Mouse (Mus musculus): ENCODE results near the gene Rgs3. TPM values are rescaled to one million over a fixed set of nuclear protein-coding genes. Genes with fewer than 3 reads are reported as not detected.

Gene Rgs3
- polyA plus RNA-seq, 1 experiment from 2014 or later = 42.0 TPM

DNA sequence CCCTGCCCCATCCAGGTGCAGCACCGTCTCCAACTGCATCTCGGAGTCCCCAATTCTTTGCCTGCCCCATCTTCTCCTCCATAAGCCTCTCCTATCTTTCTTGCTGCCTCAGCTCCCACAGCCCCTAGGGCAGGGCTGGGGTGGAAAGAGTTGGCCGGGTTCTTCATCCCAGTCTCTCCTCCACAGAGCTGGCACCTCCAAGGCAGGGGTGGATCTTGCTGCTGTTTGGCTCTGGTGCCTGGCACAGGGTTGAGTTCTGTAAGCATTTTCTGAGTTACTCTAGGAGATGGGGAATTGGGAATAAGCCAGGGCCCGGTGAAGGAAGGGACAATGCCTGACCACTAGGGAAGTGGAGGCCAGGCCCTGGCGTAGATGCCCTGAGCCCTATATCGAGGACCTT is 123.5 kb downstream of the Rgs3 start:
- H3K27ac ChIP-seq (ENCODE audit: low read depth, low read length) = no peak overlapping the region
- no peaks in the 10 kb centered on the region for H3K9me3 ChIP-seq (ENCODE audit: control insufficient read depth, low read length)
- H3K4me1 ChIP-seq (ENCODE audit: control insufficient read depth, insufficient read depth, low read length) = 0 out of 2 replicates have a peak, but pooled peaks cover 3% of the 10 kb centered on the region
- H3K36me3 ChIP-seq (ENCODE audit: control insufficient read depth, insufficient read depth, low read length) = peaks cover 15% of the 10 kb centered on the region
- no peak overlapping the region for H3K9ac ChIP-seq (ENCODE audit: low read depth, low read length)
- ATAC-seq (ENCODE audit: low FRiP score, low TSS enrichment) = no peak
- H3K4me3 ChIP-seq (ENCODE audit: low read length) = no peak overlapping the region
- no peak overlapping the region for H3K4me2 ChIP-seq (replicated peaks; ENCODE audit: low read depth, low read length)
- 92% methylated on average over 6 of the region's 6 CpGs for WGBS
- H3K27me3 ChIP-seq (ENCODE audit: control insufficient read depth, insufficient read depth, low read length) = no peaks in the 10 kb centered on the region

DNA sequence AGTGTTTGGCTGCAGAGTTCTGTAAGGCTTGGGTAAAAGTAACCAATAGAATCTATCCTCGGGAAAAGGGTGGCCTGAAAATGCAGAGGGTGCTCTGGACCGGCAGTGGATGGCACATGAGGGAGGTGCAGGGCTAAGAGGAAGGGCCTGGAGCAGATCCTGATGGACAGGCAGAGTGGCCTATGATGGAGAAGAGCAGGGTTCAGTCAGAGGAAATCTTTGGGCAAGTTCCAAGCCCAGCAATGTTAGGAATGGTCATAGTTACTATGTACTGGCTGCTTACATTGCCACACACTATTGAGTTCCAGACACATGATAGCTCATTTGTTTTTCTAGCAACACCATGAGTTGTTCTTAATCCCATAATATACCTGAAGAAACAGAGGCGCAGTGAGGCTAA is 124.7 kb downstream of the Rgs3 start:
- 81% methylated on average over 3 of the region's 3 CpGs for WGBS
- no peaks in the 10 kb centered on the region for H3K9me3 ChIP-seq (ENCODE audit: control insufficient read depth, low read length)
- no peak for ATAC-seq (ENCODE audit: low FRiP score, low TSS enrichment)
- H3K27ac ChIP-seq (ENCODE audit: low read depth, low read length) = no peak overlapping the region
- H3K4me3 ChIP-seq (ENCODE audit: low read length) = no peak overlapping the region
- no peaks in the 10 kb centered on the region for H3K27me3 ChIP-seq (ENCODE audit: control insufficient read depth, insufficient read depth, low read length)
- 0 out of 2 replicates have a peak, but pooled peaks cover 3% of the 10 kb centered on the region for H3K4me1 ChIP-seq (ENCODE audit: control insufficient read depth, insufficient read depth, low read length)
- no peak overlapping the region for H3K9ac ChIP-seq (ENCODE audit: low read depth, low read length)
- peaks cover 13% of the 10 kb centered on the region for H3K36me3 ChIP-seq (ENCODE audit: control insufficient read depth, insufficient read depth, low read length)
- H3K4me2 ChIP-seq (replicated peaks; ENCODE audit: low read depth, low read length) = no peak overlapping the region

DNA sequence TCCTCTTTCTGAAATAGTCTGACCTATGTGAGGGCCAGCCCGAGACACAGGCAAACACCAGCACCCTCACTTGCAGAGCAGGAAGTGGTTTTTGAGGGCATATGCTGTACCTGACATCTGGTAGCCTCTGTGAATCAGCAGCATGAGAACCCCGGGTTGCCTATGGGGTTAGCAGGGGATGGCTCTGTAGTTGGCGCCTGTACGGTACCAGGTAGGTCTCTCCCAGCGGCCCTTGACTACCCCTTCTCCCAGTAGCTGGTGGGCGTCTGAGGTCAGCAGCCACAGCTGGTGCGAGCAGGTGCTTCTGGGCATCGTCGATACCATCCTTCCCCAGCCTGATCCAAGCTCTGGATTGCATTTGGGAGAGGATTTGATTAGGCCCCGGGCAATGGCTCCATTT is 125.6 kb downstream of the Rgs3 start:
- H3K4me2 ChIP-seq (replicated peaks; ENCODE audit: low read depth, low read length) = no peak overlapping the region
- 74% methylated on average over 10 of the region's 10 CpGs for WGBS
- no peak for ATAC-seq (ENCODE audit: low FRiP score, low TSS enrichment)
- no peaks in the 10 kb centered on the region for H3K9me3 ChIP-seq (ENCODE audit: control insufficient read depth, low read length)
- H3K27me3 ChIP-seq (ENCODE audit: control insufficient read depth, insufficient read depth, low read length) = no peaks in the 10 kb centered on the region
- H3K36me3 ChIP-seq (ENCODE audit: control insufficient read depth, insufficient read depth, low read length) = peaks cover 12% of the 10 kb centered on the region
- H3K27ac ChIP-seq (ENCODE audit: low read depth, low read length) = no peak overlapping the region
- no peak overlapping the region for H3K4me3 ChIP-seq (ENCODE audit: low read length)
- no peak overlapping the region for H3K9ac ChIP-seq (ENCODE audit: low read depth, low read length)
- 0 out of 2 replicates have a peak, but pooled peaks cover 3% of the 10 kb centered on the region for H3K4me1 ChIP-seq (ENCODE audit: control insufficient read depth, insufficient read depth, low read length)

DNA sequence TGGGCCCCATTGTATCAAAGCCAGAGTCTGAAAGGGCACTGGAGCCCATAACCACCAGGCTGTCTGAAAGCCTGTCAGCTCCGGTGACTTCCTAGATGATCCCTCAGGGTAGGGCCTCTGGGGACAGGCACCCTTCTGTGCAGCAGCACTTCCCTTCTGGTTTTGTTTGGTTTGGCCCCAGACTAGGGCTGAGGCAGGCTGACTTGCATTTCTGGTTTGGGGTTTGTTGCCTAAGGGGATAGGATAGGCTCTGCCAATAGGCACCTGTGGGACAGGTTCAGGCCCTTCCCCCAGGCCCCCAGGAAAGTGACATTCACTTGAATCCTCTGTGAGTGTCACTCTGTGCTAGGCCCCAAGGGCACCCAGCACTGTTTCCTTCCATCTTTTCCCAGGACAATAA is 127.1 kb downstream of the Rgs3 start:
- H3K9me3 ChIP-seq (ENCODE audit: control insufficient read depth, low read length) = no peaks in the 10 kb centered on the region
- WGBS = 21% methylated on average over 1 of the region's 1 CpGs
- H3K4me3 ChIP-seq (ENCODE audit: low read length) = no peak overlapping the region
- peaks cover 16% of the 10 kb centered on the region; the same call in 1 of the 2 replicates for H3K36me3 ChIP-seq (ENCODE audit: control insufficient read depth, insufficient read depth, low read length)
- H3K4me2 ChIP-seq (replicated peaks; ENCODE audit: low read depth, low read length) = no peak overlapping the region
- H3K9ac ChIP-seq (ENCODE audit: low read depth, low read length) = no peak overlapping the region
- H3K4me1 ChIP-seq (ENCODE audit: control insufficient read depth, insufficient read depth, low read length) = 0 out of 2 replicates have a peak, but pooled peaks cover 3% of the 10 kb centered on the region
- H3K27me3 ChIP-seq (ENCODE audit: control insufficient read depth, insufficient read depth, low read length) = no peaks in the 10 kb centered on the region
- no peak overlapping the region for H3K27ac ChIP-seq (ENCODE audit: low read depth, low read length)
- ATAC-seq (ENCODE audit: low FRiP score, low TSS enrichment) = no peak; the same call in 1 of the 2 replicates

DNA sequence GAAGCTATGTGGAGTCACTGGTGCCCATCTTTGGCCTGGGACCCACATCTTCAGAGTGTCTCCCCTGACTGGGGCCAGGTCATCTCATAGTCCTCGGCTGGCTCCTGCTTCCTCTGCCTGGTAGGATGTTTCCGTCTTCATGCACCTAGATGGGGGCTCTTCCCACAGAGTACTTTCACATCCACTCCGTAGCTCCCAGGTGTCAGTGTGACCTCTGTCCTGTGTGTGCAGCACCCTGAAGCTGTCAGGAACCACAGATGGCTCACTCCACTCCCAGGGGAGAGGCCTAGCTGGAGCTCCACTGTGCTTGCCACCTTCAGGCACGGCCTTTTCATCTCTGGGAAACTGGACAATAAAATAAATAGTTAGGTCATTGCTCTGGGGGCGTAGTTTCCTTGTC is 128.5 kb downstream of the Rgs3 start:
- Histone ChIP-seq H3K36me3 (ENCODE audit: control insufficient read depth, insufficient read depth, low read length) (peaks cover 23% of the 10 kb centered on the region; the same call in 1 of the 2 replicates), H3K4me2 (replicated peaks; ENCODE audit: low read depth, low read length) (no peak overlapping the region), H3K9ac (ENCODE audit: low read depth, low read length) (no peak overlapping the region), H3K27ac (ENCODE audit: low read depth, low read length) (no peak overlapping the region), H3K27me3 (ENCODE audit: control insufficient read depth, insufficient read depth, low read length) (no peaks in the 10 kb centered on the region), H3K4me3 (ENCODE audit: low read length) (no peak overlapping the region), H3K9me3 (ENCODE audit: control insufficient read depth, low read length) (no peaks in the 10 kb centered on the region), H3K4me1 (ENCODE audit: control insufficient read depth, insufficient read depth, low read length) (no peaks in the 10 kb centered on the region)
- WGBS = 71% methylated on average over 5 of the region's 5 CpGs
- no peak for ATAC-seq (ENCODE audit: low FRiP score, low TSS enrichment)

DNA sequence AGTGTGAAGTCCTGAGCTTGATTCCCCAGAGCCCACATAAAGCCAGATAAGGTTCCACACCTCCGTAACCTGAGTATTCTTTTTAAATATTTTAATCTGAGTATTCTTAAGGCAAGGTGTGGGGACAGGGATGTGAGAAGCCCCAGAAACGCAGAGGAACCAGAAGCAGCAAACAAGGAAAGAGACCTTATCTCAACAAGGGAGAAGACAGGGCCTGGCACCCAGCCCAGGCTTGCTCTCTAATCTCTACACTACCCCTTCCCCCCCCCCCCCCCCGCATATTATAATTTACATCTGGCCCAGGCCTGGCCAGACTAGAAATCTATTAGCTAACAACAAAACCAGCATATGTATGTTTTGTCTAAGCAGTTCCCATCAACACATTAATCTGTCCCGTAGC is 131.3 kb downstream of the Rgs3 start:
- no peak overlapping the region for H3K9ac ChIP-seq (ENCODE audit: low read depth, low read length)
- H3K27ac ChIP-seq (ENCODE audit: low read depth, low read length) = no peak overlapping the region
- WGBS = 83% methylated on average over 3 of the region's 4 CpGs
- peaks cover 36% of the 10 kb centered on the region; the same call in 1 of the 2 replicates for H3K36me3 ChIP-seq (ENCODE audit: control insufficient read depth, insufficient read depth, low read length)
- no peaks in the 10 kb centered on the region for H3K4me1 ChIP-seq (ENCODE audit: control insufficient read depth, insufficient read depth, low read length)
- no peaks in the 10 kb centered on the region for H3K27me3 ChIP-seq (ENCODE audit: control insufficient read depth, insufficient read depth, low read length)
- H3K4me2 ChIP-seq (replicated peaks; ENCODE audit: low read depth, low read length) = no peak overlapping the region
- ATAC-seq (ENCODE audit: low FRiP score, low TSS enrichment) = no peak
- no peaks in the 10 kb centered on the region for H3K9me3 ChIP-seq (ENCODE audit: control insufficient read depth, low read length)
- H3K4me3 ChIP-seq (ENCODE audit: low read length) = no peak overlapping the region

DNA sequence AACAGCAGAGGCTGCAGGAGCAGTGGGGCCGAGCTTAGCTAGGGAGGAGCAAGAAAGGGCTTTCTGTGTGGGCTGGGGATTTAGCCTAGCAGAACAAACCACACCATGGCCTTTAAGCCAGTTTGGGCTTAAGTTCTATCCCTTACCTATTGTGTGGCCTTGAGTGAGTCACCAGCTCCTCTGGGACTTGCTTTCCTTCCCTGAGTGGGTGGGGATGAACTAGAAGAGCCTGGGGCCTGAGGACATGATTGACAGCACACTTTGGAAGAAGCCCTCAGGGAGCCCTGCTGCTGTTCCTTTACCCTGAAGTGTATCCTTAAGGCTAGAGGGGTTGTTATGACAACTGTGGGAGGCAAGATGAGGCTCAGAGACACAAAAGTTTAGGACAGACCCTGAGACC is 132.0 kb downstream of the Rgs3 start:
- no peak overlapping the region for H3K4me3 ChIP-seq (ENCODE audit: low read length)
- H3K27me3 ChIP-seq (ENCODE audit: control insufficient read depth, insufficient read depth, low read length) = no peaks in the 10 kb centered on the region
- H3K9ac ChIP-seq (ENCODE audit: low read depth, low read length) = no peak overlapping the region
- no peaks in the 10 kb centered on the region for H3K9me3 ChIP-seq (ENCODE audit: control insufficient read depth, low read length)
- no peak overlapping the region for H3K27ac ChIP-seq (ENCODE audit: low read depth, low read length)
- no peak for ATAC-seq (ENCODE audit: low FRiP score, low TSS enrichment)
- H3K4me1 ChIP-seq (ENCODE audit: control insufficient read depth, insufficient read depth, low read length) = no peaks in the 10 kb centered on the region
- no peak overlapping the region for H3K4me2 ChIP-seq (replicated peaks; ENCODE audit: low read depth, low read length)
- H3K36me3 ChIP-seq (ENCODE audit: control insufficient read depth, insufficient read depth, low read length) = peaks cover 36% of the 10 kb centered on the region; the same call in 1 of the 2 replicates
- 59% methylated on average over 1 of the region's 1 CpGs for WGBS

DNA sequence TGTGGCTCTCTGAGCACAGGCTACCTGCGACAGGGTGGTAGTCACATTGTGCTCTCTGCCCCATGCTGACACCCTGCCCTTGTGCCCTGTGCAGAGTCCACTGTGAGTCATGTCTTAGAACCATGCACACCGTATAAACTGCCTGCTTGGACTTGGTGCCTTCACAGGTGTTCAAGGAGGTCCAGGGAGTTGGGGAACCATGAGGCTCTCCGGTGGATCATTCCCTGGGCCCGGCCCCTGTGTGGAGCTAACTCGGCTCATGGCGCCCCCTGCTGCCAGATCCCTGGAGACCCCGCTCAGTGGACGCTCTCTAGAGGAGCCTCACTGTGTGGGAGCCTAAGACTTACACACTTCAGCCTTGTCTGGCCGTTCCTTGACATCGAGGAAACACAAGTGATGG is 134.2 kb downstream of the Rgs3 start:
- no peak overlapping the region for H3K4me2 ChIP-seq (replicated peaks; ENCODE audit: low read depth, low read length)
- H3K36me3 ChIP-seq (ENCODE audit: control insufficient read depth, insufficient read depth, low read length) = peaks cover 36% of the 10 kb centered on the region; the same call in 1 of the 2 replicates
- no peak overlapping the region for H3K4me3 ChIP-seq (ENCODE audit: low read length)
- no peak overlapping the region for H3K27ac ChIP-seq (ENCODE audit: low read depth, low read length)
- 41% methylated on average over 10 of the region's 10 CpGs for WGBS
- H3K27me3 ChIP-seq (ENCODE audit: control insufficient read depth, insufficient read depth, low read length) = no peaks in the 10 kb centered on the region
- H3K4me1 ChIP-seq (ENCODE audit: control insufficient read depth, insufficient read depth, low read length) = peaks cover 4% of the 10 kb centered on the region; the same call in 1 of the 2 replicates
- ATAC-seq (ENCODE audit: low FRiP score, low TSS enrichment) = no peak
- no peaks in the 10 kb centered on the region for H3K9me3 ChIP-seq (ENCODE audit: control insufficient read depth, low read length)
- no peak overlapping the region for H3K9ac ChIP-seq (ENCODE audit: low read depth, low read length)

DNA sequence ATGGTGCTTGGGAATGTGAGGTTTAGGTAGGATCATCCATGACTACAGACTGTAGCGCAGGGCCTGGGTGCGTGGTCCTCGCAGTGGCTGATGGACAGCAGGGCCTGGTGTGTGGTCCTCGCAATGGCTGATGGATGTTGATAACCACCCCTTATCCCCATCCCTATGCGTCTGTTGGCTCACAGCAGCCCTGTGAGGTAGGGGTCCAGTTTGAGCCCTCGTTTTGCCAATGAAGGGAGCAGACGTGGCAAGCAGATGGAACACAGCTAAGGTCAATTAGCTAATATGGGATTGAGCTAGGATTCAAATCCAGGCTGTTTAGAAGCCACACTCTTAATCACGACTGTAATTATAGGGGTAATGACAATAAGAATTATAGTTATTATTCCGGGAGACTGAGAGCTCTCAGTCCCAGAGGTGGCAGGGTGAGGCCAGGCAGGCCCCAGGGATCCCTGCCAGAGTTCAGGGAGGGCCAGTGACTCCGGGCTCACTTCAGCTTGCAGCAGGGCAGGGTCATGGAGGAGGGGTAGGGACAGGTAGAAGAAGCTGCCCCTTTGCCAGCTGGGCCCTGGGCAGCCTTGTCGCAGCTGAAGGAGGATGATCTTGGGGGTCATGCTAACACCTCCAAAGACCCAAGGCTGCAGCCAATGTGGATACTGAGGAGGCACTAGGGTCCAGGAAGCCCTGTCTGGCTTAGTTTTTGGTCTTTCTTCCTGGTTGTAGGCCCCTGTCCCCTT is 135.2 kb downstream of the Rgs3 start:
- 79% methylated on average over 11 of the region's 11 CpGs for WGBS
- no peak overlapping the region for H3K27ac ChIP-seq (ENCODE audit: low read depth, low read length)
- H3K4me1 ChIP-seq (ENCODE audit: control insufficient read depth, insufficient read depth, low read length) = peaks cover 7% of the 10 kb centered on the region
- no peak overlapping the region for H3K4me2 ChIP-seq (replicated peaks; ENCODE audit: low read depth, low read length)
- H3K9me3 ChIP-seq (ENCODE audit: control insufficient read depth, low read length) = no peaks in the 10 kb centered on the region
- H3K36me3 ChIP-seq (ENCODE audit: control insufficient read depth, insufficient read depth, low read length) = peaks cover 36% of the 10 kb centered on the region; the same call in 1 of the 2 replicates
- H3K4me3 ChIP-seq (ENCODE audit: low read length) = no peak overlapping the region
- no peak for ATAC-seq (ENCODE audit: low FRiP score, low TSS enrichment)
- H3K9ac ChIP-seq (ENCODE audit: low read depth, low read length) = no peak overlapping the region
- no peaks in the 10 kb centered on the region for H3K27me3 ChIP-seq (ENCODE audit: control insufficient read depth, insufficient read depth, low read length)

Data from kidney, embryonic 14.5 days (tissue).